Mouse (Mus musculus) MEL (cell line): ENCODE measurements at regions not wholly inside any gene's neighbourhood (a gene's known extent, or its start where the extent isn't known, plus 50 kb on each side); places are given as distances from the start of the nearest gene placed in this dataset.

Experiments used
- DNase-seq: peaks from one replicate; pipeline ENCODE4 v3.0.0; 2011; ENCODE audit warnings: low read depth, low spot score
- H3K27ac ChIP-seq: 2 replicates; pipeline ENCODE4 v1.5.1; 2012; ENCODE audit warnings: low read depth, mild to moderate bottlenecking, control low read depth, low read length, moderate library complexity; ENCODE audit not compliant: control insufficient read depth
- H3K27me3 ChIP-seq, 2 experiments: fragments of 150-350 bp in 1 of 2; sonication (generic) in 1 of 2; 2 replicates each; pipeline ENCODE4 v1.6.1; 2012; ENCODE audit warnings: low read length in 2 of 2, mild to moderate bottlenecking in 2 of 2, improper control_type of control experiment in 1 of 2, moderate library complexity in 1 of 2; ENCODE audit not compliant: insufficient read depth in 2 of 2, control insufficient read depth in 1 of 2
- H3K36me3 ChIP-seq, 2 experiments: 2 replicates each; pipeline ENCODE4 v1.6.1; 2012 to 2014; ENCODE audit warnings: low read length in 2 of 2, improper control_type of control experiment in 1 of 2, inconsistent platforms in 1 of 2, mild to moderate bottlenecking in 1 of 2; ENCODE audit not compliant: insufficient read depth in 2 of 2, control insufficient read depth in 1 of 2
- H3K4me1 ChIP-seq, 2 experiments: fragments of 150-350 bp in 1 of 2; sonication (generic) in 1 of 2; 2 replicates each; pipeline ENCODE4 v1.6.1; 2012; ENCODE audit warnings: low read length in 2 of 2, improper control_type of control experiment in 1 of 2, mild to moderate bottlenecking in 1 of 2; ENCODE audit not compliant: insufficient read depth in 2 of 2, control insufficient read depth in 1 of 2
- H3K4me3 ChIP-seq, 2 experiments: fragments of 150-350 bp in 1 of 2; sonication (generic) in 1 of 2; 2 replicates each; pipeline ENCODE4 v1.5.1; 2012; ENCODE audit warnings: low read depth in 2 of 2, low read length in 2 of 2, mild to moderate bottlenecking in 2 of 2, moderate library complexity in 2 of 2, control low read depth in 1 of 2, improper control_type of control experiment in 1 of 2; ENCODE audit not compliant: control insufficient read depth in 1 of 2, insufficient read depth in 1 of 2
- H3K79me2 ChIP-seq: 2 replicates; pipeline ENCODE4 v1.6.1; 2012; ENCODE audit warnings: mild to moderate bottlenecking, low read length, moderate library complexity; ENCODE audit not compliant: control insufficient read depth, poor library complexity, insufficient read depth
- H3K9ac ChIP-seq: 2 replicates; pipeline ENCODE4 v1.6.1; 2012; ENCODE audit warnings: low read depth, mild to moderate bottlenecking, control low read depth, low read length, moderate library complexity; ENCODE audit not compliant: control insufficient read depth, poor library complexity, severe bottlenecking
- H3K9me3 ChIP-seq: fragments of 150-350 bp; sonication (generic); replicated peaks from 2 replicates; pipeline ENCODE4 v1.6.1; 2012; ENCODE audit warnings: mild to moderate bottlenecking, low read length, improper control_type of control experiment, moderate library complexity; ENCODE audit not compliant: insufficient read depth
- CHD1 ChIP-seq: IDR thresholded peaks from 2 replicates; pipeline ENCODE4 v1.6.1; 2012; ENCODE audit warnings: low read depth, mild to moderate bottlenecking, inconsistent platforms, low read length, improper control_type of control experiment
- CHD2 ChIP-seq: IDR thresholded peaks from 2 replicates; pipeline ENCODE4 v1.6.1; 2011; ENCODE audit warnings: low read length, improper control_type of control experiment
- ELF1 ChIP-seq: IDR thresholded peaks from 2 replicates; pipeline ENCODE4 v1.6.1; 2014; ENCODE audit warnings: low read depth, mild to moderate bottlenecking, inconsistent platforms, low read length, improper control_type of control experiment, moderate library complexity
- HCFC1 ChIP-seq: IDR thresholded peaks from 2 replicates; pipeline ENCODE4 v1.6.1; 2012; ENCODE audit warnings: low read depth, mild to moderate bottlenecking, inconsistent platforms, low read length, improper control_type of control experiment, moderate library complexity
- KAT2A ChIP-seq: conservative IDR thresholded peaks from 2 replicates; pipeline ENCODE4 v1.6.1; 2012; ENCODE audit warnings: low read depth, low read length, improper control_type of control experiment, inconsistent platforms
- MYB ChIP-seq: IDR thresholded peaks from 2 replicates; pipeline ENCODE4 v1.6.1; 2011; ENCODE audit warnings: mild to moderate bottlenecking, low read depth, low read length, improper control_type of control experiment
- MYC ChIP-seq: IDR thresholded peaks from 2 replicates; pipeline ENCODE4 v1.6.1; 2011; ENCODE audit warnings: low read depth, mild to moderate bottlenecking, low read length, improper control_type of control experiment, moderate library complexity
- NELFE ChIP-seq: IDR thresholded peaks from 2 replicates; pipeline ENCODE4 v1.6.1; 2011; ENCODE audit warnings: low read depth, low read length, improper control_type of control experiment
- RAD21 ChIP-seq: IDR thresholded peaks from 2 replicates; pipeline ENCODE4 v1.6.1; 2011; ENCODE audit warnings: mild to moderate bottlenecking, low read depth, low read length, improper control_type of control experiment
- RCOR1 ChIP-seq: IDR thresholded peaks from 2 replicates; pipeline ENCODE4 v1.6.1; 2012; ENCODE audit warnings: low read depth, mild to moderate bottlenecking, inconsistent platforms, low read length, improper control_type of control experiment
- SIN3A ChIP-seq: IDR thresholded peaks from 2 replicates; pipeline ENCODE4 v1.6.1; 2012; ENCODE audit warnings: low read length, improper control_type of control experiment, inconsistent platforms
- TCF12 ChIP-seq: IDR thresholded peaks from 2 replicates; pipeline ENCODE4 v1.6.1; 2014; ENCODE audit warnings: low read depth, mild to moderate bottlenecking, inconsistent platforms, low read length, improper control_type of control experiment, moderate library complexity
- UBTF ChIP-seq: IDR thresholded peaks from 2 replicates; pipeline ENCODE4 v1.6.1; 2012; ENCODE audit warnings: low read depth, mild to moderate bottlenecking, inconsistent platforms, low read length, improper control_type of control experiment, moderate library complexity, borderline replicate concordance; ENCODE audit not compliant: insufficient read depth
- USF1 ChIP-seq: IDR thresholded peaks from 2 replicates; pipeline ENCODE4 v1.6.1; 2014; ENCODE audit warnings: low read depth, mild to moderate bottlenecking, inconsistent platforms, low read length, improper control_type of control experiment, moderate library complexity
- USF2 ChIP-seq, 2 experiments: IDR thresholded peaks; 2 replicates each; pipeline ENCODE4 v1.6.1; 2011 to 2012; ENCODE audit warnings: improper control_type of control experiment in 2 of 2, low read length in 2 of 2, borderline replicate concordance in 1 of 2, inconsistent platforms in 1 of 2, low read depth in 1 of 2, mild to moderate bottlenecking in 1 of 2; ENCODE audit not compliant: insufficient read depth in 1 of 2
- ZKSCAN1 ChIP-seq: IDR thresholded peaks from 2 replicates; pipeline ENCODE4 v1.6.1; 2012; ENCODE audit warnings: low read depth, mild to moderate bottlenecking, inconsistent platforms, low read length, improper control_type of control experiment, moderate library complexity

DNA sequence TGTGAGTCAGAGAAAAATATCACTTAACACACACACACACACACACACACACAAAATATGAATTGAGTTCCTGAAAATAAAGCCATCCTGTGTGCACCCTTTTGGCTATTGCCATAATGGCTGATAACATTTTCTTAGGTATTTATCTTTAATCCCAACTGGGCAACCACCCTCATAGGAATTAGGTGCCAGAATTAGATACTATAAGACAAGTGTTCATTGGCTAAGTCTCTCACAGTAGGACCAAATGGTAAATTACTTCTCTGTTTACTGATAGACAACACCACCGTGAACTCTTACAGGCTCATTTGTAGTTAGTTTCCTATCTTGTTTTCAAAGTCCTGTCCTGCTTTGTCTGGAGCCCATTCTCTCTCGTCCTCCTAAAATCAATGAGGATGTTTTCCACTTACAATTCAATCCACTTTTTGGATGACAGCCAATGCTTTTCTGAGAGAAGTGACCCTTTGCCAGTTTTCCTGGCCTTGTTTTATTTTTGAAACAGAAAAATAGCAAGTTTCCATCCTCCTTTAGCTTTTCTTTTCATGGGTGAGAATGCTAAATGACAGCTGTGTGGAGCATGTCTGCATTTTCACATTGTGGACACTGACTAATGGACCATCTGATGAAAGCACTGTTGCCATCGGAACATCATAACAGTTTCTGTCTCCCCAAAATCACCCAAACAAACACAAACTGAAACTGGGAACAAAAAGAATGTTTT is 243.2 kb downstream of the Phf14 start:
- Histone ChIP-seq H3K36me3 (no peaks in the 10 kb centered on the region), H3K79me2 (no peaks in the 10 kb centered on the region), H3K27ac (no peak overlapping the region), H3K4me3 (no peak overlapping the region), H3K9ac (no peak overlapping the region), H3K9me3 (no peaks in the 10 kb centered on the region), H3K27me3 (no peaks in the 10 kb centered on the region), H3K4me1 (no peaks in the 10 kb centered on the region)
- DNase-seq: no peak
- TF ChIP-seq MYB (no peak), TCF12 (no peak), USF1 (no peak)

DNA sequence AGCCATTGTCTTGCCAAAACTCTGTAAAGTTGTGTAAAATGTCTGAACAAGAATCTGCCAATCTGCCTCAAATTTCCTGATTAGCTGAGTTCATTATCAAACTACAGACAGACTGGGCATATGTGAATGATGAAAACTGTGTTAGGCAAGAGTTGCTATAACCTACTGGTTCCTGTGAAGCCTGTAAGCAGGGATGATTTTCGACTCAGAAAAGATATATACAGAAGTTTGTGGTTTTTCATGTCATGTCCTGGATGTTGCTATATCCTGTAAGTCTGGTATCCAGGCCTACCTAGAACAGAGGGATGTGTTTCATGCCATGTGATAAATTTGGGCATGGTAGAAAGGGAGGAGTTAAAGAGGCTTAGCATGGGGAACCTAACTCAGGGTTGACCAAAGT is 256.4 kb downstream of the Phf14 start:
- Histone ChIP-seq H3K36me3 (no peaks in the 10 kb centered on the region), H3K9me3 (no peaks in the 10 kb centered on the region), H3K27ac (no peak overlapping the region), H3K9ac (no peak overlapping the region), H3K4me3 (no peak overlapping the region), H3K79me2 (no peaks in the 10 kb centered on the region), H3K27me3 (no peaks in the 10 kb centered on the region), H3K4me1 (no peaks in the 10 kb centered on the region)
- DNase-seq: no peak
- TF ChIP-seq USF1: no peak
- TF ChIP-seq UBTF: no peak
- no peak for TF ChIP-seq RAD21
- TF ChIP-seq KAT2A: no peak
- TF ChIP-seq CHD1: no peak
- no peak for TF ChIP-seq SIN3A
- TF ChIP-seq ELF1: no peak
- no peak for TF ChIP-seq HCFC1
- TF ChIP-seq CHD2: no peak
- TF ChIP-seq USF2 (IDR thresholded peaks at IDR 0.05; ENCODE audit: borderline replicate concordance in 1 of 2, insufficient read depth in 1 of 2, low read depth in 1 of 2, low read length in 2 of 2): no peak
- no peak for TF ChIP-seq RCOR1
- TF ChIP-seq ZKSCAN1: no peak
- TF ChIP-seq MYC: no peak
- no peak for TF ChIP-seq NELFE
- TF ChIP-seq, all 39 proteins: peak for 0
